Mouse (Mus musculus) MEL (cell line): ENCODE measurements around the gene Gm49355.

Experiments
- CHD1 ChIP-seq: IDR thresholded peaks from 2 replicates; pipeline ENCODE4 v1.6.1; 2012; ENCODE audit warnings: low read depth, mild to moderate bottlenecking, inconsistent platforms, low read length, improper control_type of control experiment
- CTCF ChIP-seq, 3 experiments: IDR thresholded peaks in 2 of 3; conservative IDR thresholded peaks in 1 of 3; 2 replicates each; pipeline ENCODE4 v1.5.1; 2011 to 2012; ENCODE audit warnings: low read length in 3 of 3, low read depth in 2 of 3, mild to moderate bottlenecking in 2 of 3, improper control_type of control experiment in 1 of 3, inconsistent platforms in 1 of 3, mixed read lengths in 1 of 3, moderate library complexity in 1 of 3; ENCODE audit not compliant: control insufficient read depth in 1 of 3, insufficient read depth in 1 of 3, poor library complexity in 1 of 3, severe bottlenecking in 1 of 3
- EP300 ChIP-seq, 2 experiments: IDR thresholded peaks; 2 replicates each; pipeline ENCODE4 v1.6.1; 2011; ENCODE audit warnings: improper control_type of control experiment in 2 of 2, low read length in 2 of 2, low read depth in 1 of 2, mild to moderate bottlenecking in 1 of 2
- HCFC1 ChIP-seq: IDR thresholded peaks from 2 replicates; pipeline ENCODE4 v1.6.1; 2012; ENCODE audit warnings: low read depth, mild to moderate bottlenecking, inconsistent platforms, low read length, improper control_type of control experiment, moderate library complexity
- JUND ChIP-seq: IDR thresholded peaks from 2 replicates; pipeline ENCODE4 v1.6.1; 2011; ENCODE audit warnings: low read depth, mild to moderate bottlenecking, improper control_type of control experiment, low read length
- MAFK ChIP-seq: IDR thresholded peaks from 2 replicates; pipeline ENCODE4 v1.6.1; 2011; ENCODE audit warnings: low read depth, mild to moderate bottlenecking, low read length, improper control_type of control experiment, borderline replicate concordance
- MAZ ChIP-seq: IDR thresholded peaks from 2 replicates; pipeline ENCODE4 v1.6.1; 2012; ENCODE audit warnings: low read depth, mild to moderate bottlenecking, inconsistent platforms, low read length, improper control_type of control experiment
- POLR2AphosphoS2 ChIP-seq: IDR thresholded peaks from 2 replicates; pipeline ENCODE4 v1.6.1; 2011; ENCODE audit warnings: low read length, improper control_type of control experiment
- RAD21 ChIP-seq: IDR thresholded peaks from 2 replicates; pipeline ENCODE4 v1.6.1; 2011; ENCODE audit warnings: mild to moderate bottlenecking, low read depth, low read length, improper control_type of control experiment
- TBP ChIP-seq: IDR thresholded peaks from 2 replicates; pipeline ENCODE4 v1.8.0; 2011; ENCODE audit warnings: low read depth, low read length, improper control_type of control experiment

GRCm38 (mm10) chr14:12343451-12343941 lies 59.7 kb downstream of the Gm49355 start:
- TF ChIP-seq EP300 (IDR thresholded peaks at IDR 0.05; ENCODE audit: low read depth in 1 of 2, low read length in 2 of 2) (no peak), CTCF (IDR thresholded peaks at IDR 0.05 in 2 of 3, conservative IDR thresholded peaks at IDR 0.05 in 1 of 3; ENCODE audit: control insufficient read depth in 1 of 3, insufficient read depth in 1 of 3, low read depth in 2 of 3, low read length in 3 of 3, poor library complexity in 1 of 3, severe bottlenecking in 1 of 3) (no peak), MAFK (no peak), POLR2AphosphoS2 (no peak), JUND (no peak), HCFC1 (no peak), MAZ (no peak), CHD1 (no peak), RAD21 (no peak), TBP (no peak)
